Mouse (Mus musculus): ENCODE measurements around the gene Dip2c. TPM values are rescaled to one million over a fixed set of nuclear protein-coding genes. Genes with fewer than 3 reads are reported as not detected.
A peak's percentile ranks its signal among the peaks of the same experiment; 100 is the strongest.

The Dip2c gene
- polyA plus RNA-seq, 1 experiment from 2014 or later, result 2.6 TPM

- DNase-seq (ENCODE audit: low spot score), result no peak
- H3K4me2 ChIP-seq (replicated peaks; ENCODE audit: low read depth), result no peak overlapping the region
- no peaks in the 10 kb centered on the region for H3K9me3 ChIP-seq (ENCODE audit: control insufficient read depth, low read length)
- no peak overlapping the region for H3K9ac ChIP-seq (ENCODE audit: low read length)
- H3K4me3 ChIP-seq (ENCODE audit: low read depth, low read length), result no peak overlapping the region
- no peaks in the 10 kb centered on the region for H3K36me3 ChIP-seq (ENCODE audit: control insufficient read depth, insufficient read depth, low read length)
- no peak for ATAC-seq (ENCODE audit: low FRiP score, low TSS enrichment)
- no peaks in the 10 kb centered on the region for H3K27me3 ChIP-seq (ENCODE audit: control insufficient read depth, insufficient read depth, low read length)
- 49% methylated on average over 3 of the region's 3 CpGs for WGBS
- no peaks in the 10 kb centered on the region for H3K4me1 ChIP-seq (replicated peaks; ENCODE audit: control insufficient read depth, insufficient read depth)
- no peak overlapping the region for H3K27ac ChIP-seq (replicated peaks)
- TF ChIP-seq CTCF (IDR thresholded peaks at IDR 0.05; ENCODE audit: low read depth) (no peak), EP300 (optimal IDR thresholded peaks at IDR 0.05) (no peak)
Observed at GRCm38 (mm10) chr13:9489696-9490095, 213.4 kb downstream of the Dip2c start.

- DNase-seq (ENCODE audit: low spot score) (peak; percentile 46), ATAC-seq (ENCODE audit: low FRiP score, low TSS enrichment) (peak; percentile 65; the same call in 1 of the 2 replicates)
- WGBS, result 63% methylated on average over 21 of the region's 21 CpGs
- Histone ChIP-seq H3K36me3 (ENCODE audit: control insufficient read depth, insufficient read depth, low read length) (no peaks in the 10 kb centered on the region), H3K4me3 (ENCODE audit: low read depth, low read length) (peak overlapping the region; percentile 39), H3K27ac (replicated peaks) (0 out of 2 replicates have a peak overlapping the region, but pooled peaks have one; percentile 13), H3K9ac (ENCODE audit: low read length) (peak overlapping the region; percentile 48), H3K27me3 (ENCODE audit: control insufficient read depth, insufficient read depth, low read length) (no peaks in the 10 kb centered on the region), H3K4me1 (replicated peaks; ENCODE audit: control insufficient read depth, insufficient read depth) (no peaks in the 10 kb centered on the region), H3K4me2 (replicated peaks; ENCODE audit: low read depth) (peak overlapping the region; percentile 50), H3K9me3 (ENCODE audit: control insufficient read depth, low read length) (no peaks in the 10 kb centered on the region)
- TF ChIP-seq EP300 (optimal IDR thresholded peaks at IDR 0.05) (no peak), CTCF (IDR thresholded peaks at IDR 0.05; ENCODE audit: low read depth) (no peak)
Observed at GRCm38 (mm10) chr13:9494726-9495125, 218.4 kb downstream of the Dip2c start.

GRCm38 (mm10) chr13:9504118-9504856, 228.0 kb downstream of the Dip2c start:
- Histone ChIP-seq H3K27me3 (ENCODE audit: control insufficient read depth, insufficient read depth, low read length) (no peaks in the 10 kb centered on the region), H3K27ac (replicated peaks) (no peak overlapping the region), H3K9ac (ENCODE audit: low read length) (no peak overlapping the region), H3K36me3 (ENCODE audit: control insufficient read depth, insufficient read depth, low read length) (no peaks in the 10 kb centered on the region), H3K4me3 (ENCODE audit: low read depth, low read length) (no peak overlapping the region), H3K4me2 (replicated peaks; ENCODE audit: low read depth) (no peak overlapping the region; the same call in 1 of the 2 replicates), H3K9me3 (ENCODE audit: control insufficient read depth, low read length) (no peaks in the 10 kb centered on the region), H3K4me1 (replicated peaks; ENCODE audit: control insufficient read depth, insufficient read depth) (no peaks in the 10 kb centered on the region)
- DNase-seq (ENCODE audit: low spot score) (no peak), ATAC-seq (ENCODE audit: low FRiP score, low TSS enrichment) (no peak)
- 44% methylated on average over 6 of the region's 6 CpGs for WGBS
- no peak for TF ChIP-seq EP300 (optimal IDR thresholded peaks at IDR 0.05)

GRCm38 (mm10) chr13:9538556-9538955, 262.2 kb downstream of the Dip2c start:
- TF ChIP-seq EP300 (optimal IDR thresholded peaks at IDR 0.05), result no peak
- TF ChIP-seq CTCF (IDR thresholded peaks at IDR 0.05; ENCODE audit: low read depth), result no peak
- no peak overlapping the region for H3K4me2 ChIP-seq (replicated peaks; ENCODE audit: low read depth)

GRCm38 (mm10) chr13:9547698-9548344, 271.5 kb downstream of the Dip2c start:
- WGBS, result 11% methylated on average over 9 of the region's 9 CpGs
- no peak overlapping the region for H3K4me3 ChIP-seq (ENCODE audit: low read depth, low read length)
- H3K9me3 ChIP-seq (ENCODE audit: control insufficient read depth, low read length), result no peaks in the 10 kb centered on the region
- TF ChIP-seq EP300 (optimal IDR thresholded peaks at IDR 0.05) (no peak), CTCF (IDR thresholded peaks at IDR 0.05; ENCODE audit: low read depth) (no peak)
- no peaks in the 10 kb centered on the region for H3K36me3 ChIP-seq (ENCODE audit: control insufficient read depth, insufficient read depth, low read length)
- no peak overlapping the region for H3K27ac ChIP-seq (replicated peaks)
- 0 out of 2 replicates have a peak overlapping the region, but pooled peaks have one; percentile 3 for H3K4me2 ChIP-seq (replicated peaks; ENCODE audit: low read depth)
- peak; percentile 52 for DNase-seq (ENCODE audit: low spot score)
- no peaks in the 10 kb centered on the region for H3K4me1 ChIP-seq (replicated peaks; ENCODE audit: control insufficient read depth, insufficient read depth)
- 0 out of 2 replicates have a peak, but pooled peaks have one; percentile 40 for ATAC-seq (ENCODE audit: low FRiP score, low TSS enrichment)
- no peak overlapping the region for H3K9ac ChIP-seq (ENCODE audit: low read length)
- no peaks in the 10 kb centered on the region for H3K27me3 ChIP-seq (ENCODE audit: control insufficient read depth, insufficient read depth, low read length)

More at GRCm38 (mm10) chr13:9538556-9538955, 262.2 kb downstream of the Dip2c start:
- Histone ChIP-seq H3K27ac (replicated peaks) (no peak overlapping the region), H3K36me3 (ENCODE audit: control insufficient read depth, insufficient read depth, low read length) (no peaks in the 10 kb centered on the region), H3K9me3 (ENCODE audit: control insufficient read depth, low read length) (no peaks in the 10 kb centered on the region), H3K27me3 (ENCODE audit: control insufficient read depth, insufficient read depth, low read length) (no peaks in the 10 kb centered on the region), H3K4me1 (replicated peaks; ENCODE audit: control insufficient read depth, insufficient read depth) (no peaks in the 10 kb centered on the region), H3K9ac (ENCODE audit: low read length) (no peak overlapping the region), H3K4me3 (ENCODE audit: low read depth, low read length) (no peak overlapping the region)
- no peak for ATAC-seq (ENCODE audit: low FRiP score, low TSS enrichment)
- no peak for DNase-seq (ENCODE audit: low spot score)

DNA sequence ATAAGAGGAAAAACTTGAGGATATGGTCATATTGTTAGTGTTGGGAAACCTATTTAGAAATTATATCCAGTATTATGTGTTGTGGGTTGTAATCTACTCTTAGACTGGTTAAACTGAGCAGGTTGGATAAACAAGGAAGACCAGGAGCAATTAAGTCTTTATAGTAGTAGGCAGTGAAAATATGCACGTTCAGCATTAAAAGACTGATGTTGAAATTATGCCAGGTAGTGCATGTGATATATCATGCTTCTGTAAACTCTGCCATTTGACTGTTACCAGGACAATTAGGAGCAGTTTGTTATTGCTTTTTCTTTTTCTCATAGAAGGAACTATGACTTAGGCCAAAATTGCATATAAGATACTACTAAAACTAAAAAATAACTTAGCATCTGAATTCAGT, 285.8 kb downstream of the Dip2c start:
- Histone ChIP-seq H3K27me3 (ENCODE audit: control insufficient read depth, insufficient read depth, low read length) (no peaks in the 10 kb centered on the region), H3K9ac (ENCODE audit: low read length) (no peak overlapping the region), H3K36me3 (ENCODE audit: control insufficient read depth, insufficient read depth, low read length) (no peaks in the 10 kb centered on the region), H3K4me1 (replicated peaks; ENCODE audit: control insufficient read depth, insufficient read depth) (no peaks in the 10 kb centered on the region), H3K4me2 (replicated peaks; ENCODE audit: low read depth) (no peak overlapping the region), H3K9me3 (ENCODE audit: control insufficient read depth, low read length) (no peaks in the 10 kb centered on the region), H3K4me3 (ENCODE audit: low read depth, low read length) (no peak overlapping the region), H3K27ac (replicated peaks) (no peak overlapping the region)
- no peak for DNase-seq (ENCODE audit: low spot score)
- 49% methylated on average over 1 of the region's 1 CpGs for WGBS
- no peak for ATAC-seq (ENCODE audit: low FRiP score, low TSS enrichment)
- TF ChIP-seq EP300 (optimal IDR thresholded peaks at IDR 0.05) (no peak), CTCF (IDR thresholded peaks at IDR 0.05; ENCODE audit: low read depth) (no peak)
